Mouse (Mus musculus) skeletal muscle tissue, adult 2 months (tissue): ENCODE measurements around the gene Uhrf2.

Experiments
- DNase-seq: peaks from one replicate; pipeline ENCODE4 v3.0.0-alpha.2; 2012; ENCODE audit warnings: low read depth, low spot score

Gene Uhrf2

GRCm38 (mm10) chr19:30050584-30050983 lies 20.3 kb downstream of the Uhrf2 start:
- no peak for DNase-seq

GRCm38 (mm10) chr19:30051479-30051878 lies 21.2 kb downstream of the Uhrf2 start:
- no peak for DNase-seq

- DNase-seq, result no peak
Measured at GRCm38 (mm10) chr19:30054218-30054617, 23.9 kb downstream of the Uhrf2 start.

- DNase-seq, result peak; percentile 2
Measured at GRCm38 (mm10) chr19:30065797-30066196, 35.5 kb downstream of the Uhrf2 start.

- no peak for DNase-seq
Measured at GRCm38 (mm10) chr19:30090163-30090562, 59.9 kb downstream of the Uhrf2 start.

GRCm38 (mm10) chr19:30091644-30092295 lies 61.5 kb downstream of the Uhrf2 start:
- no peak for DNase-seq

- DNase-seq, result no peak
Measured at GRCm38 (mm10) chr19:30096186-30096585, 65.9 kb downstream of the Uhrf2 start.

GRCm38 (mm10) chr19:30097039-30097438 lies 66.7 kb downstream of the Uhrf2 start:
- no peak for DNase-seq

GRCm38 (mm10) chr19:30100571-30100970 lies 70.3 kb downstream of the Uhrf2 start:
- no peak for DNase-seq

GRCm38 (mm10) chr19:30102620-30103019 lies 72.3 kb downstream of the Uhrf2 start:
- DNase-seq, result peak; percentile 18

- no peak for DNase-seq
Measured at GRCm38 (mm10) chr19:30105045-30105842, 74.9 kb downstream of the Uhrf2 start.

GRCm38 (mm10) chr19:30107221-30107845 lies 77.0 kb downstream of the Uhrf2 start:
- DNase-seq, result peak; percentile 24

GRCm38 (mm10) chr19:30108616-30109015 lies 78.3 kb downstream of the Uhrf2 start:
- DNase-seq, result no peak

GRCm38 (mm10) chr19:30109122-30109521 lies 78.8 kb downstream of the Uhrf2 start:
- DNase-seq, result no peak

GRCm38 (mm10) chr19:30111421-30111820 lies 81.1 kb downstream of the Uhrf2 start:
- DNase-seq, result no peak

GRCm38 (mm10) chr19:30112961-30113688 lies 82.8 kb downstream of the Uhrf2 start:
- DNase-seq, result no peak

GRCm38 (mm10) chr19:30114919-30115441 lies 84.7 kb downstream of the Uhrf2 start:
- DNase-seq, result no peak

- DNase-seq, result no peak
Measured at GRCm38 (mm10) chr19:30115606-30116005, 85.3 kb downstream of the Uhrf2 start.

- no peak for DNase-seq
Measured at GRCm38 (mm10) chr19:30117241-30117640, 86.9 kb downstream of the Uhrf2 start.

- DNase-seq, result no peak
Measured at GRCm38 (mm10) chr19:30117775-30118174, 87.5 kb downstream of the Uhrf2 start.
